Mouse (Mus musculus): ENCODE results near the gene Lingo1. TPM values are rescaled to one million over a fixed set of nuclear protein-coding genes. Genes with fewer than 3 reads are reported as not detected.

Gene Lingo1
- polyA plus RNA-seq, 1 experiment from 2014 or later: 1.3 TPM

DNA sequence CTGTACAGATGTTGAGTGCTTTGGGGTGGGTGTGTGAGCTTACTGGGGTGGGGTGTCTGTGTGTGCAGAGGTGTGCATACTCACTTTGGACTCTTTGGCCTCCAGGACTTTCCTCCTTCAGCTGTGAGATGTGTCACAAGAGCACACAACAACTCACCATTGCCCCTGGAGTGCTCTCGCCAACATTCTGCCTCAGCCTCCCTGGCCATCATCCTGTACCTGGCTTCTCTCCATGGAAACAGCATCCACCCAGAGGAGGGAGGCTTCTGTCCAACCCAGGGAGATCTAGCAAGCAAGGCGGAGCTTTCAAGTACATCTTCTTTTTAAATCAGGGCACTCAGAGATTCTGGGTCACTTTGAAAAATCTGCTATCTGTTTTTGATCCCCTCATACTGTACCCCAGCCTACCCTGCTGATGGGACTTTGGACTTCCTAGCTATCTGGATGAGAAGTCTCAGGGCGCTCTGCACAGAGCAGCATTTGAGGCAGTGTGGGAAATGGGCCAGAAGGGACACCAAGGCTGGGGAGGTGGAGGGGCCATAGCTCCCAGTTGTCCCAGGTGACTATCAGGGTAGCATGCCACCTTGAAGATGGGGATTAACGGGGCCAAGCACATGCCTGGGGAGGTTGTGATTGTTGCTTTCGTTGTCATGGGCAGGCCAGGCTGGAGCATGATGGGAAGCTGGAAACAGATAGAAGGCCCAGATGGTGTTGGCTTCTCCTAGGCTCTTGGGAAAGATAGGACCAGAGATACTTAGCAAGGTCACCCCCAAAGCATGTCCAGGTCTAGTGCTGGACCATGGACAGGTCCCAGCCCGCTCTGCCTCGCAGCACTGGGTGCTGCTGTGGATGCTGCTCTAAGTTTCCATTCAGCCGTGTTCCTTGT, 184.1 kb downstream of the Lingo1 start:
- H3K4me1 ChIP-seq (ENCODE audit: insufficient read depth, low read depth, low read length): no peaks in the 10 kb centered on the region
- DNase-seq (ENCODE audit: low spot score) (no peak), ATAC-seq (no peak)
- no peaks in the 10 kb centered on the region for H3K9me3 ChIP-seq (ENCODE audit: low read length)
- no peak overlapping the region for H3K27ac ChIP-seq (ENCODE audit: low read length)
- TF ChIP-seq EP300 (IDR thresholded peaks at IDR 0.05) (no peak), CTCF (IDR thresholded peaks at IDR 0.05) (no peak)
- no peak overlapping the region for H3K4me3 ChIP-seq (ENCODE audit: low read depth, low read length)
- H3K4me2 ChIP-seq (replicated peaks; ENCODE audit: low read depth, low read length): no peak overlapping the region
- WGBS: 83% methylated on average over 8 of the region's 8 CpGs
- no peak overlapping the region for H3K9ac ChIP-seq (replicated peaks; ENCODE audit: low read depth)
- no peaks in the 10 kb centered on the region for H3K27me3 ChIP-seq (replicated peaks; ENCODE audit: insufficient read depth, low read length)
- H3K36me3 ChIP-seq (ENCODE audit: insufficient read depth, low read length): no peaks in the 10 kb centered on the region

DNA sequence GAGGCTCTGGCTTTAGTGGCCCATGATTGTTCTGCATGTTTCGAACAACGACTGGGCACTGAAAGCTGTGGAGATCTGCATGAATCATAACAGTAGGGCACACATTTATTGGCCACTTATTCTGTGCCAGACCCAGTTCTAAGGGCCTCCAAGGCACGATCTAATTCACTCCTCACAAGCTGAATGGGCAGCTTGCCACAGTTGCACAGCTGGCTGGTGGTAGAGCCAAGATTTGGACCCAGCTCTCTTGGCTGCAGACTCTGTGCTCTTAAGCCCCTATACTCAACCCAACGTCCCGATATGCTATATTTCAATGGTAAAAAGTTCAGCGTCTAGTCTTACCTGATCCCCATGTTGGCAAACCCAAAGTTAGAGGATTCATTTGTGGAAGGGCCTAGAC, 185.3 kb downstream of the Lingo1 start:
- no peaks in the 10 kb centered on the region for H3K27me3 ChIP-seq (replicated peaks; ENCODE audit: insufficient read depth, low read length)
- no peaks in the 10 kb centered on the region for H3K4me1 ChIP-seq (ENCODE audit: insufficient read depth, low read depth, low read length)
- TF ChIP-seq CTCF (IDR thresholded peaks at IDR 0.05): no peak
- TF ChIP-seq EP300 (IDR thresholded peaks at IDR 0.05): no peak
- H3K4me3 ChIP-seq (ENCODE audit: low read depth, low read length): no peak overlapping the region
- WGBS: 76% methylated on average over 6 of the region's 6 CpGs
- H3K4me2 ChIP-seq (replicated peaks; ENCODE audit: low read depth, low read length): no peak overlapping the region
- no peak overlapping the region for H3K27ac ChIP-seq (ENCODE audit: low read length)
- H3K9me3 ChIP-seq (ENCODE audit: low read length): no peaks in the 10 kb centered on the region
- H3K36me3 ChIP-seq (ENCODE audit: insufficient read depth, low read length): no peaks in the 10 kb centered on the region
- no peak for ATAC-seq
- H3K9ac ChIP-seq (replicated peaks; ENCODE audit: low read depth): no peak overlapping the region
- DNase-seq (ENCODE audit: low spot score): no peak

DNA sequence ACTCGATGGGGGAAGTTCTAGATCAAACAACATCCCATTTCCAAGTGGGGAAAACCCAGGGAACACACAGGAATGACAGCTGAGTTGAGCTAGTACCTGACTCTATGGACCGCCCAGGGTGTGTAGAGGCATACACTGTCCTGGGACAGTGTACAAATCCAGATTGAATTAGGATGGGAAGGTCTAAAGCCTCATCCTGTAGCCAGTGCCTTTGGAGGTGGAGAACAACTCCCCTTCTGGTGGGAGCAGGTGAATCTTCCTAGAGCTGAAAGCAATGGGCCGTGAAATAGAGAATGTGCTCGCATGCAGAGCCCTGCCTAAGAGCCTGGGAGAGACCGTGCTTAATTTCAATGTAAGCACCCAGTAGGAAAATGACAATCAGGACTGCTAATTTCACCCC, 185.8 kb downstream of the Lingo1 start:
- no peak for ATAC-seq
- Histone ChIP-seq H3K4me1 (ENCODE audit: insufficient read depth, low read depth, low read length) (no peaks in the 10 kb centered on the region), H3K4me3 (ENCODE audit: low read depth, low read length) (no peak overlapping the region), H3K9ac (replicated peaks; ENCODE audit: low read depth) (no peak overlapping the region), H3K27me3 (replicated peaks; ENCODE audit: insufficient read depth, low read length) (no peaks in the 10 kb centered on the region), H3K9me3 (ENCODE audit: low read length) (no peaks in the 10 kb centered on the region), H3K36me3 (ENCODE audit: insufficient read depth, low read length) (no peaks in the 10 kb centered on the region), H3K4me2 (replicated peaks; ENCODE audit: low read depth, low read length) (no peak overlapping the region), H3K27ac (ENCODE audit: low read length) (no peak overlapping the region)
- no peak for DNase-seq (ENCODE audit: low spot score)
- 83% methylated on average over 5 of the region's 5 CpGs for WGBS
- TF ChIP-seq EP300 (IDR thresholded peaks at IDR 0.05): no peak
- TF ChIP-seq CTCF (IDR thresholded peaks at IDR 0.05): no peak

DNA sequence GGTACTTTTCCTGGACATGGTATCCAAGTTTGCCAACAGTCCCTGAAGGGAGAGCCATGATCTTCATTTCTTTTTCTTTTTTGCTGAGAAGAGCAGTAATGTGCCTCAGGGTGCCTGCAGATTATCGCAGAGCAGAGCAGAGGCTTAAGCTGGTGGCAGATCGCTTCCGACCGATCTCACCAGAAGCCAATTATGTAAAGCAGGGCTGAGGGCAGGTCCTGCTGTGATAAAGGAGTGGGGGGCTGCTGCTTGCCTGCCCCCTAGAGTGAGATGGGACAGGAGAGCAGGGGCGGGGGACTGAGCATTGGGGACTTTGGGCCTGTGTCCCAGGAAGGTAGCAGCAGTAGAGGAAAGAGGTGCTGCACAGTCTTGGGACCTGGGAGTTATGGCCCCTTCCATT, 186.8 kb downstream of the Lingo1 start:
- TF ChIP-seq CTCF (IDR thresholded peaks at IDR 0.05) (no peak), EP300 (IDR thresholded peaks at IDR 0.05) (no peak)
- no peak overlapping the region for H3K9ac ChIP-seq (replicated peaks; ENCODE audit: low read depth)
- 32% methylated on average over 4 of the region's 5 CpGs for WGBS

DNA sequence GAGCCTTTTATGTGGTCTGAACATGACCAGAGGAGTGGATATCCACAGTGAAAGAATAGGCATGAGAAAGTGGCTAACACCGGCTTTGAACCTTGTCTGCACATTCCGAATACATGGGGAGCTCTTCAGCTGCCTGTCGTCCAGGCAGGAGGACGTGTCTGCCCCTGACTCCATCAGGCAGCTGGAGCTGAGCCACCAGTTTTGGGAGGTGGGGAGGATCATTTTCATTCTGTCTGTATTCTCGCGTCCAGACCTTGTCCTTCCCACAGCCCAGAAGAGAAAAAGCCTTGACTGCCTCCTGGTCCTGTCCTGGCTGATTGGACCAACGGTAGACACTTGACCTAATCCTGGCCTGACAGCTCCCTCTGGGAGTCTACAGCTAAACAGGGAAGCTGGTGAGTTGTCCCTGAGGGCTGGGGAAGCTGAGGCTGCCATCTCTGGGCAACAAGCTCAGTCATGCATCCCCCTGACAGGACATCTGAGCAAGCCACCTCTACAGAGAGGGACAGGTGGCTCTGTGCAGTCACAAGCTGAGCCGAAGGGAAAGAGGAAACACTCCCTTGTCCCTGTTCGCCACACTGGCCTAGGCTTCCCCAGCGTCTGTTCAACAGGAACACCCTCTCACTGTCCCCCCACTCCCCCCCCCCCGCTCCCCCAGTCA, 187.4 kb downstream of the Lingo1 start:
- WGBS: 28% methylated on average over 11 of the region's 11 CpGs
- DNase-seq (ENCODE audit: low spot score) (no peak), ATAC-seq (no peak)
- Histone ChIP-seq H3K9ac (replicated peaks; ENCODE audit: low read depth) (no peak overlapping the region), H3K9me3 (ENCODE audit: low read length) (no peaks in the 10 kb centered on the region), H3K36me3 (ENCODE audit: insufficient read depth, low read length) (no peaks in the 10 kb centered on the region), H3K27ac (ENCODE audit: low read length) (no peak overlapping the region), H3K4me3 (ENCODE audit: low read depth, low read length) (no peak overlapping the region), H3K4me1 (ENCODE audit: insufficient read depth, low read depth, low read length) (no peaks in the 10 kb centered on the region), H3K27me3 (replicated peaks; ENCODE audit: insufficient read depth, low read length) (no peaks in the 10 kb centered on the region), H3K4me2 (replicated peaks; ENCODE audit: low read depth, low read length) (no peak overlapping the region)
- TF ChIP-seq EP300 (IDR thresholded peaks at IDR 0.05): no peak

More for the DNA sequence above, 186.8 kb downstream of the Lingo1 start:
- no peaks in the 10 kb centered on the region for H3K9me3 ChIP-seq (ENCODE audit: low read length)
- no peak overlapping the region for H3K4me3 ChIP-seq (ENCODE audit: low read depth, low read length)
- no peak for ATAC-seq
- no peaks in the 10 kb centered on the region for H3K27me3 ChIP-seq (replicated peaks; ENCODE audit: insufficient read depth, low read length)
- no peaks in the 10 kb centered on the region for H3K36me3 ChIP-seq (ENCODE audit: insufficient read depth, low read length)
- no peak for DNase-seq (ENCODE audit: low spot score)
- no peak overlapping the region for H3K27ac ChIP-seq (ENCODE audit: low read length)
- no peaks in the 10 kb centered on the region for H3K4me1 ChIP-seq (ENCODE audit: insufficient read depth, low read depth, low read length)
- no peak overlapping the region for H3K4me2 ChIP-seq (replicated peaks; ENCODE audit: low read depth, low read length)

DNA sequence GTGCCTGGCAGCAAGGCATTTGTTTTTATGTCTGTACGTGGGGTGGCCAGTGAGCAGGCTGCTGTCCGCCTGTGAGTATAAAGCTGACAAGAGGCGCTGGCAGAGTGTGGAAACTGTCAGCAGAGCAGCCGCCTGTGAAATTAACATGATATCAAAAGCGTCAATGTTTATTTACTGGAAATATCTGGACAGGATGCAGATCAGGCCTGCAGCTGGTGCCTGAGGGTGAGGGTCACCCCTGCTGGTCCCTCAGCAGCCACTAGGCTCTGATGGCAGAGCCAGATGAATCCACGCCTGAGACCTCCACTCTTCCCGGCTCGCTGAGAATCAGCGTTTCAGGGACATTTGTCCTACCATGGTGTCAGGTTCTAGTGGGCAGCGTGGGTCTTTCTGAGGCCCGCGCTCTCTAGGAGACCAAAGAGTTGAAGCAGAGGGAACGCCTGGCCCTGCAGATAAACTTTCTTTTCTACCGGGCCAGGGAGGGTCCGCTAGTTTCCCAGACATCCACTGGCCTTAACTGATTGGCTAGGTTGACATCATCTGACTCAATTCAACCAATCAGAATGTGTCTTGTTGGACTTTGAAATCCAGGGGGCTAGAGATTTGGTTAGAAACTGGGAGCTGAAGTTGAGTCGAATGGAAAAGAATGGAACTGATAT, 190.1 kb downstream of the Lingo1 start:
- TF ChIP-seq EP300 (IDR thresholded peaks at IDR 0.05) (no peak), CTCF (IDR thresholded peaks at IDR 0.05) (no peak)
- no peaks in the 10 kb centered on the region for H3K4me1 ChIP-seq (ENCODE audit: insufficient read depth, low read depth, low read length)
- H3K4me2 ChIP-seq (replicated peaks; ENCODE audit: low read depth, low read length): no peak overlapping the region
- no peaks in the 10 kb centered on the region for H3K27me3 ChIP-seq (replicated peaks; ENCODE audit: insufficient read depth, low read length)
- no peak overlapping the region for H3K4me3 ChIP-seq (ENCODE audit: low read depth, low read length)
- H3K27ac ChIP-seq (ENCODE audit: low read length): no peak overlapping the region
- H3K36me3 ChIP-seq (ENCODE audit: insufficient read depth, low read length): no peaks in the 10 kb centered on the region
- DNase-seq (ENCODE audit: low spot score) (no peak), ATAC-seq (no peak)
- no peak overlapping the region for H3K9ac ChIP-seq (replicated peaks; ENCODE audit: low read depth)
- no peaks in the 10 kb centered on the region for H3K9me3 ChIP-seq (ENCODE audit: low read length)
- WGBS: 66% methylated on average over 16 of the region's 16 CpGs
